Mouse (Mus musculus): Measurements from ENCODE around the gene Spg7.

Gene Spg7

DNA sequence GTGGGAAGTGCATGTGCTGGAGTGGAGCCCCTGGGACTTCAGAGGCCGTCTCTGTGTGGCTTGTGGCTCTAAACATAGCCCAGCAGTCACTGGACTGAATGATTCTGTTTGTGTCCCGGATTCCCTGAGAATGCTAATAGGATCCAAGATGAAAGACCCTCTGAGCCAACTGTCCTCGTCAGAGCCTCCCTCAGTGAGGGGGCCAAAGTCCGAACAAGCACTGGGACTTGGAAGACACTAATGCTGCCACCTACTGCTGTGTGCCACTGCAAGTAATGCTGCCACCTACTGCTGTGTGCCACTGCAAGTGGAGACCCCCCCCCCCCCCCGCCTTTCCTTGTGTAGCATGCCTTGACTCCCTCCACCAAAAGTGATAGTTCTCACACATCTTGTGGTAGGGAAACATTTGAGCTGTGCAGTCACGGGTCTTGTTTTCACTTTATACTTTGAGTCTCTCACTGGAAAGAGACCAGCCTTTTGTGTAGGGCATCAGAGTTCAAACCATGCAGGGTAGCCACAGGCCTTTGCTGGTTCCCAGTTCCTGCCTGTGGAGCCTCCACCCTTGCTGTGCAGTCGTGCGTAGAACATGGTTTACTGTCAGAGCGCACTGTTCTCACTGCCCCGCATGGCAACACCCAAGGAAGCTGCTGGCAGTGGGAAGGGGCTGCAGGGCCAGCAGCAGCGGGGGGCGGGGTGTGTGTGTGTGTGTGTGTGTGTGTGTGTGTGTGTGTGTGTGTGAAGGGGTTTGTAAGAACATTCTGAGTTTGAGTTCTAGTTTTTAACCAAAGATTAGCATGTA, 35.2 kb downstream of the Spg7 start:
- in situ Hi-C loops (cut with MboI, MseI): no loop called here

DNA sequence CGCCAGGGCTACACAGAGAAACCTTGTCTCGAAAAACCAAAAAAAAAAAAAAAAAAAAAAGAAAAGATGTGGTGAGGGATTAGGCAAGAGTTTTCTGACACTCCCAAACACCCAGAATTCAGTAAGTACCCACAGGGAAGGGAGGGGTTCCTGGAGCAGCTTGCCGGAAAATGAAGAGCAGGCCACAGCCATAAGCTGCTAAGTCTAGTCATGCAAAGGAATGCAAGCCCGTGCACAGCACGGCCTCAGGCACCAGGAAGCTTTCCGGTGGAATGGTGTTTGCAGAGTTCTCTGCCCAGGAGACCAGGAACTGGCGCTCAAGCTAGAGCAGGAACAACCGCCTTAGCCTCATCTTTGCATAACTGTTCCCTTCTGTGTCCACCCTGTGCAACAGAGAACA, 37.5 kb downstream of the Spg7 start:
- in situ Hi-C loops (cut with MboI, MseI): loop anchor here (5.0 kb wide), 1 partner anchor 533 kb away; the partner anchor contains the start of gene Cdt1

DNA sequence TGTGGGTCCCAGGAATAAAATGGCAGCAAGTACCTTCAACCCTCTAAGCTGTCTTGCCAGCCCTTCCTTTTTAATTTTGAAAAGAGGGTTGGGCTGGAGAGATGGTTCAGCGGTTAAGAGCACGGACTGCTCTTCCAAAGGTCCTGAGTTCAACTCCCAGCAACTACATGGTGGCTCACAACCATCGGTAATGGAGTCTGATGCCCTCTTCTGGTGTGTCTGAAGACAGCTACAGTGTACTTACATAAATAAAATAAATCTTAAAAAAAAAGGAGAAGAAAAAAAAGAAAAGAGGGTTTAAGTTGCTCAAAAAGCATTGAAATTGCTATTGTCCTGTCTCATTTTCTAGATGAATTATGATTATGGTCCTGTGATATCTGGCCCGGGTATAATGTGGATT, 38.5 kb downstream of the Spg7 start:
- in situ Hi-C loops (cut with MboI, MseI): loop anchor here (5.0 kb wide), 1 partner anchor 534 kb away; the partner anchor contains the start of gene Cdt1

DNA sequence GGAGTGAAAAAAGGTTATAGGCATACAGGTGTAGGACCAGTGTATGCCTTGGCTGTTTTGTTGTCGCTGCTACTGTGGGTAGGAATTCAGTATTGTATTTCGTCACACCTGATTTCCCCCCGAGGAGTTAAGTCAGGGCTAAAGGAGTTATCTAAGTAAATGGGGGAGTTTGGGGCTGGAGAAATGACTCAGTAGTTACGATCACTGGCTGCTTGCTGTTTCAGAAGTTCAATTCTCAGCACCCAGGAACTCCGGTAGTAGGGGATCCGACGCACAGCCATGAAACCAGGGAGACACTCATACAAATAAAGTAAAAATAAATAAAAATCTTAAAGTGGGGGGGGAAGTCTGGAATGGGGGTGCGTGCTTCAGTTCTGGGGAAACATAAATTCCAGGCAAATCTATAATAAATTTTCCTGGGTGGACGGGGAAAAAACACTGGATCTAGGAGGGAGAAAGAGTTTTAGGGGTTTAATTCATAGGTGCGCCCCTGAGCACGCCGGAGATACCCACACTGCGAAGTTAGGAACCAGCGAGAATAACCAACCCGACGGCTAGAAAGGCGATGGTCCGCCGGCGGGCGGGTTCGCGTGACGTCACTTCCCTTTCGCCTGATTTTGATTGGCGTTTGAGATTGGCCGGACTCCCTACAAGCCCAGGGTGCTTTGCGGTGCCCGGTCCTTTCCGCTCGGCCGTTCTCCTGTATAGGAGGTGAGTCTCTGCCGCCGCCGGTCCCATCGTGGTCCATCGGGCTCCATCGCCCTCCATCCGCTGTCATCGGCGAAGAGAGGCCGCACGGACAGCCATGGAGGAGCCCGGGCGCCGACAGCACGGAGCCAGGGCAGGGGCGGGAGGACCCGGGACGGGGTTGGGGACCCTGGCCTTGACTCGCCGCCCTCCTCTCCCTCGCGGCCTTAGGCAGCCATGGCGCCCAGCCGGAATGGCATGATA, 39.3 kb downstream of the Spg7 start, which contains the start of gene Rpl13:
TSS of gene Rpl13 (plus strand) at position 616 of the 951 bp plus-strand sequence.
- in situ Hi-C loops (cut with MboI, MseI): loop anchor here (5.0 kb wide), 1 partner anchor 535 kb away; the partner anchor contains the start of gene Cdt1

DNA sequence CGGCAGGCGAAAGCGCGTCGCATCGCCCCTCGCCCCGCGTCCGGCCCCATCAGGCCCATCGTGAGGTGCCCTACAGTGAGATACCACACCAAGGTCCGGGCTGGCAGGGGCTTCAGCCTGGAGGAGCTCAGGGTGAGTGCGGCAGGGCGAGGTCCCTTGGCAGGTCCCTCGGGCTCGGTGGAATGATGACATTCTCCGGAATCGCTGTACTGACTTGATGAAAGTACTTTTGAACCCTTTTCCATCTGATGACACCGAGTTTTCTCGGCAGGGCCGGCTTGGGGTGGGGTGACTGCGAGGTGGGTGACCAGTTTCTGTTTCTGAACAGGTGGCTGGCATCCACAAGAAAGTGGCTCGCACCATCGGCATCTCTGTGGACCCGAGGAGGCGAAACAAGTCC, 40.1 kb downstream of the Spg7 start:
- in situ Hi-C loops (cut with MboI, MseI): loop anchor here (5.0 kb wide), 1 partner anchor 536 kb away; the partner anchor contains the start of gene Cdt1

DNA sequence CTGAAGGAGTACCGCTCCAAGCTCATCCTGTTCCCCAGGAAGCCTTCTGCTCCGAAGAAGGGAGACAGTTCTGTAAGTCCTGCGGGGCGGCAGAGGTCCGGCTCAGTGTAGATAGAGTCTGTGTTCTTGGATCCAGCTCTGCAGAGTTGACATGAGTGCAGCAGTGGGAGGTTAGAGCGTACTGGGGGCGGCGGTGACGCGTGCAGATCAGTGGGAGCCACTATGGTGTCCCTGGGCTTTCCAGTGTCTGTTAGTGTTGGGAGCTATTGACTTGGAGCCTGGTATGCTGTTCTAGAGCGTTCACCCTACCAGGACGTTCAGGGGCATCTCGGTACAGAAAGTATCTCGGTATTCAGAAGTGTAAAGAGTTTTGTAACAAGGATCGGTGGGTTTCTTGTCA, 40.5 kb downstream of the Spg7 start:
- in situ Hi-C loops (cut with MboI, MseI): loop anchor here (5.0 kb wide), 1 partner anchor 536 kb away; the partner anchor contains the start of gene Cdt1

DNA sequence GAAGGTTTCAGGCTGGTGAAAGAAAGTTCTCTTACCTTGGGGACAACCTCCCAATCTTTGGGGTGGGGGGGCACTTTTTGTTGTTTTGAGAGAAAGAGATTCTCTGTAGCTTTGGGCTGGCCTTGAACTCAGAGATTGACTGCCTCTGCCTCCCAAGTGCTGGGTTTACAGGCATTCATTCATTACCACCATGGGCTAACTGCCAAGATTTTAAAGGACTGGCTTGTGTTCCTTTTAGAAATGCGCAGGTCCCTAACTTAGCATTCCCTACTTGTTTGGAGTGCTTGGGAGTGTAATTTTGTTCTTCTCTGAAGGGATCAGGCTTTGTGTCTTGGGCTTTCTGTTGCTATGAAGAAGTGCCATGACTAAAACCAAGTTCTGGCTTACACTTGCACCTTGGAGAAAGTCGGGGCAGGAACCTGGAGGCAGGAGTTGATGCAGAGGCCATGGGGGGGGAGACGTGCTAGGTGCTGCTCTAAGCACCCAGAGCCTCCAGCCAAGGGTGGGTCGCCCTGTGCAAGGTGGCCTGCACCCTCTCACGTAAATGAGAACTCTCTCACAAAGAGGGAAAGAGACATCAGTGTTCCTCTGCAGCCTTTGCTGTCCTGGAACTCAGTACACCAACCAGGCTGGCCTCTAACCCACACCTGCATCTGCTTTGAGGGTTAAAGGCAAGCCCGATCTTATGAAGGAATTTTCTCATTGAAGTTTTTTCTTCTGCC, 41.5 kb downstream of the Spg7 start:
- in situ Hi-C loops (cut with MboI, MseI): loop anchor here (5.0 kb wide), 1 partner anchor 537 kb away; the partner anchor contains the start of gene Cdt1

DNA sequence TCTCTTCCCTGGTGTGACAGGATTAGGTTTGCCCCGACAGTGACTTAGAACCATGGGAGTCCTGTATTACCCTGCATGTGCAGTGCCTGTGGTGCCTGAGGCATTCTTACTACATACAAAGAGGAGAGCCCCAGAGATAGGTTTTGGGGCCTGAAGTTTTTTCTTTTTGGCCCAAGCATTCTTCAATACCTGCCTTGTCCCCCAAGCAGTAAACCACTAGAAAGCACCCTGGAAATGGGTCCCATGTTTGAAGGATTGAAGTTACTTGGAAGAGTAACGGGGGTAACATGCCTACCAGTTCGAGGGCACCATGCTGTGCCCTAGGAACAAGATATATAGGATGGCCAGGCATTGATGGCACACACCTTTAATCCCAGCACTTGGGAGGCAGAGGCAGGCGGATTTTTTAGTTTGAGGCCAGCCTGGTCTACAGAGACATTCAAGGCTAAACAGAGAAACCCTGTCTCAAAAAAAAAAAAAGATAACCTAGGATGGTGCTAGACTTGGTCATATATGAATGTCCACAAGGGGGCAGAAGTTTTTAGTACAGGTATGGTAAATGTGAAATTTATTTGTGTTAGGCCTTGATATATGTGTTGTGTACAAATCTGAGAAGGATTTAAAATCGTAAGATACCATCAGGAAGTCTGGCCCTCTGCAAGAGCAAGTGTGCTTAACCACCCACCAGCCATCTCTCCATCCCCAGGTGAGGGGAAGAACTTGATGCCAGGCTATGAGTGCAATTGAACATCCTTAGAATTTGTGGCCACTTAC, 43.0 kb downstream of the Spg7 start:
- in situ Hi-C loops (cut with MboI, MseI): no loop called here

DNA sequence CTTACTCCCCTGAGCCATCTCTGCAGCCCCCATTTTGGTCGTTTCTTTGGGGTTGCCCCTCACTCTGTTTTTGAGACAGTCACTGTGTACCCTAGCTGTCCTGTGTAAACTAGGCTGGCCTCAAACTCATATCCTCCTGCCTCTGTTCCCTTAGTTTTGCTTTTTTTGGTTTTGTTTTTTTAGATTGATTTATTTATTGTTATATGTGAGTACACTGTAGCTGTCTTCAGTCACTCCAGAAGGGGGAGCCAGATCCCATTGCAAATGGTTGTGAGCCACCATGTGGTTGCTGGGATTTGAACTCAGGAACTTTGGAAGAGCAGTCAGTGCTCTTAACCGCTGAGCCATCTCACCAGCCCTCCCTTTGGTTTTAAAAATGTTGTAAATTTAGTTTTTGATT, 43.8 kb downstream of the Spg7 start:
- in situ Hi-C loops (cut with MboI, MseI): no loop called here

DNA sequence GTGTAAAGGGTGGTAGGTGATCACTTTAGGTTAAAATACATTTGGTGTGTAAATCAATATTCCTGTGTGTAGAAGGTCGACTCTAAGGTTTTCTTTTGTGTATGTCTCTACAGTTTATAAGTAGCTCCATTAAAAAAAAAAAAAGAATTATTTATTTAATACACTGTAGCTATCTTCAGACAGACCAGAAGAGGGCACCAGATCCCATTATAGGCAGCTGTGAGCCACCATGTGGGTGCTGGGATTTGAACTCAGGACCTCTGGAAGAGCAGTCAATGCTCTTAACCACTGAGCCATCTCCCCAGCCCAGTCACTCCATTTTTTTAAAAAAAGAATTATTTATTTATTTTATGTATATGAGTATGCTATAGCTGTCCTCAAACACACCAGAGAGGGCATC, 45.3 kb downstream of the Spg7 start:
- in situ Hi-C loops (cut with MboI, MseI): no loop called here

DNA sequence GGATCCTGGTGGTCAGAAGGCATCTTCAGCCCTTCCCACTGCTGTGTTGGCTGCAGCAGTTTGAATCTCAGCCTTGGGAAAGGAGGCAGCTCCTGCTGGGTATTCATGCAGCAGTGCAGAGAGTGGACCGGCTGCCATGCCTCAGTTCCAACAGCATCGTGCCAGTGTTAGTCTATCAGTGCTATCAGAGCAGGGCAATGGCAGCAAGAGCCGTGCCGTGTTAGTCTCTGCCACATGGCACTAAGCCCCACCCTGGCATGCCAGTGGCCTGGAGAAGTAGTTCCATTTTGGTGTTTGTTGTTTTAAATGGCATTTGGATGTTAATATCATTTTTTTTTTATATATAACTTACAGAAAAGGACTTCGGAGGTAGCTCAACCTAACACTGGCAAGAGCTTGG, 46.2 kb downstream of the Spg7 start:
- in situ Hi-C loops (cut with MboI, MseI): no loop called here

DNA sequence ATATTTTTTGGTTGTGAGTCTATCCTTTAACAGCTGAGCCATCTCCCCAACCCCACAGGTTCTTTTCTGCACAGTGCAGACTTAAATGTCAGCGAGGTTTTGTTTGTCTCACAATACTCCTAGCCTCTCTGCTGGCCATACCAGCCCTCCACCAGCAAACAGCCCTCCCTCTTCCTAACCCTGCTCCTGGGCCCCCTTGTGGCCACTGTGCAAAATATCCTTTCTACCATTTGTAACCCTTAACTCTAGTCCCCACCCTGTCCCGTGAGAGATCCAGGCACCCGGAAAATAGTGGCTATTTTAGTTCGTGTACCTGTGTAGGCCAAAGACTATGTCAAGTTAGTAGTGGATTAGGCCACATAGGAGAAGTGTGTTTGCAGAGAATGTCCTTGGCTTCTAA, 47.9 kb downstream of the Spg7 start:
- in situ Hi-C loops (cut with MboI, MseI): loop anchor here (5.0 kb wide), 1 partner anchor 92 kb away; no protein-coding TSS in a partner anchor

DNA sequence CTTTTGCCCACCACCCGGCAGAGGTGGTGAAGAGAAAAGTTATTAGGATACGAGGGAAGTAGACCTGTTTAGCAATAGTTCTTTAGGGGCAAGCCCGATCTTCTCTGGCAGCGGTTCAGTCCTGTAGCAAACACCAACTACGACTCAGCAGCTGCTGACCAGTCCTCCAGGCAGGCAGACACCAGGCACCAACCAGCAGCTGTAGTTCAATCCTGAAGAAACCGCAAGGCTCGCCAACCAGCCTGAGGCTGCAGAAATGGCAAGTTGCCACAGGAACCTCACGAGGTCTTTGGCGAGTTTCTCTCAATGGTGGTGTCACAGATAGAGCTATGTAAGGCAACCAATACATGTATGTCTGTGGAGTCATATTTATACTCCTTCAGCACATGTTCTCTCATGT, 50.1 kb downstream of the Spg7 start:
- in situ Hi-C loops (cut with MboI, MseI): loop anchor here (5.0 kb wide), 1 partner anchor 89 kb away; no protein-coding TSS in a partner anchor

DNA sequence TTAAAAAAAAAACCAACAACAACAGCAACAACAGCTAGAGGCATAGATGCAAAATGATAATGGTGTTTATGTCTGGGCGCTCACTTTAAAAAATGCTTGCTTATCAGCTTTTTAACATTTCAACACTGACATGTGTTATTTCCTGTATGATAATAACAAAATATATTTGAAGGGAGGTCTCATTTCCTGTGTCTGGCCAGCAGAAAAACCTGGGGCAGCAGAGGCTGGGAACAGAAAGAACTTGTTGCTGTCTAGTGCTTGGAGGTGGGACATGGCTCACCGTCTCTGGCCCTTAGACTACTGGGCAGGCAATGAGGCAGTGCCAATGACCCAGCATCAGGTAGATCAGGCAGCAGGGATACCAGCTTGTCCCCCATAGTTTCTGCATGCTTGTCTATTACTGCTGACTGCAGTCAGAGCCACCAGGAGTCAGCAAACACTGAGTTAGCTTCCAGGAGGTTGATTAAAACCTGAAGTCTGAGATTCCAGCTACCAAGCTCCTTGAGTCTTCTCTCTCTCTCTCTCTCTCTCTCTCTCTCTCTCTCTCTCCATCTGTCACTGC, 51.2 kb downstream of the Spg7 start:
- in situ Hi-C loops (cut with MboI, MseI): loop anchor here (5.0 kb wide), 1 partner anchor 88 kb away; no protein-coding TSS in a partner anchor

DNA sequence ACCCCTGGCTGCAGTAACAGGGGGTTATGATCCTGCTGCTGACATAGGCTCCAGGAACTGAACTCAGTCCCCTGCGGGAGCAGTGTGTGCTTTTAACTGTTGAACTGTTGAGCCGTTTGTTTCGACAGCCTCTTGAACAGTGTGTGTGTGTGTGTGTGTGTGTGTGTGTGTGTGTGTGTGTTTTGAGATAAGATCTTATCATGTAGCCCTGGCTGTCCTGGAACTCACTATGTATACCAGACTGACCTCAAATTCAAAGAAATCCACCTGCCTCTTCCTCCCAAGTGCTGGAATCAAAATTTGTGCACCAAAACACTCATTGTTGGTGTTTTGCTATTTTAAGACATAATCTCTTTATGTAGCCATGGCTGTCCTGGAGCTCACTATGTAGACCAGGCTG, 51.9 kb downstream of the Spg7 start:
- in situ Hi-C loops (cut with MboI, MseI): loop anchor here (5.0 kb wide), 1 partner anchor 88 kb away; no protein-coding TSS in a partner anchor

DNA sequence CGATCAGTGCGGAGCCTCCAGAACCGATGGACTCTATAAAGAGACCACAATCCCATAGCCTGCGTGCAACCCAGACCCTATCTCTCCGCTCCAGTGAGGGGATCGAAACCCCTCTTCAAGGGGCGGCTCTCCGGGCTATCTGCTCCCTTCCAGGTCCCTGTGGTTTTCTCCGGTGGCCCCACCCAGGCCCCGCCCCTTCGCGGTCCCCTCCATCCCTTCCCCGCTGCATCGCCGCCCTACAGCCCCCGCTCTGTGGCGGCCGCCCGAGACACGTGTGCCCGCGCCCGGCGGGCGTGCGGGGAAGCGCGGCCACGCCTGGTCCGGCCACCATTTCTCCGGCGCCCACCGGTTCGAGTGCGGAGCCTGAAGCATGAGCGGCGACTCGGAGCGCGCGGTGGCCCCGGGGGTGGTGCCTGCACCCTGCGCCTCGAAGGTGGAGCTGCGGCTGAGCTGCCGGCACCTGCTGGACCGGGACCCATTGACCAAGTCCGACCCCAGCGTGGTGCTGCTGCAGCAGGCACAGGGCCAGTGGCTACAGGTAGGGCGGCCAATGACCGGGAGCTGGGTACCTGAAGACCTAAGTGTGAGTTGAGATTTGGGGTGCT, 54.5 kb downstream of the Spg7 start, which contains the start of gene Cpne7:
TSS of gene Cpne7 (plus strand) at position 248 of the 605 bp plus-strand sequence.
- in situ Hi-C loops (cut with MboI, MseI): no loop called here

DNA sequence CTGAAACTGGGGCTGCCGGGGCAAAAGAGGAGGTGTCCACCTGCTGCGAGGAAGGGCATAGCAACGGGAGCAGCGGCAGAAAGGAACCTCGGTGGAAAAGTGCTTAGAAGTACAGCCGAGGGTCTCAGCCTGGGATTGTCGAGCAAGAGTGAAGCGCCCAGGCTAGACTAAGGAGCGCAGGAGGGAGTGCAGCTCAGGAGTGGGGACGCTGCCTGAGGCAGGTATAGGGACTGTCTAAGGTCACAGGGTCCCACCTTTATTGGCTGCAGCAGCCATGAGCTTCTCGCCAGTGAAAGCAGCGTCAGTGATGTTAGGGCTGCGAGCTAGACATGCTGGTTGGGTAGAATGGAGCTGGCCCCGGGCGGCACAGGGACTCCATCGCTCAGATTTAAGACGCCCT, 55.0 kb downstream of the Spg7 start:
- in situ Hi-C loops (cut with MboI, MseI): no loop called here

DNA sequence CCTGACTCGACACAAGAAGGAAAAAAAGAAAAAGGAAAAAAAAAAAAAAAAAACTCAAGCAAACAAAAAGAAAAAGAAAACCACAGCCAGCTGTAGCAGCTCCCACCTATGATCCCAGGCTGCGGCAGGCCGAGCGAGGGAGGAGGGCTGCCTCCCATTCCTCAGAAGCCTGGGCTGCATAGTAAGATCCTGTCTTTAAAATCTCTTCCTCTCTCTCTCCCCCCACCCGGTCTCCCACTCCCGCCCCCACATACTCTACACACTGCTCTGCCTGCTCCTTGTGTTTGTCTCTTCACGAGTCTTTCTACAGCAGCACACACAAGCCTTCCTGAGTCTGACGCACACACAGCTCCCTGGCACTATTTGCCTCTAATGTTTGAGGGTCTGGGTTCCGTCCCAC, 59.3 kb downstream of the Spg7 start:
- in situ Hi-C loops (cut with MboI, MseI): no loop called here

DNA sequence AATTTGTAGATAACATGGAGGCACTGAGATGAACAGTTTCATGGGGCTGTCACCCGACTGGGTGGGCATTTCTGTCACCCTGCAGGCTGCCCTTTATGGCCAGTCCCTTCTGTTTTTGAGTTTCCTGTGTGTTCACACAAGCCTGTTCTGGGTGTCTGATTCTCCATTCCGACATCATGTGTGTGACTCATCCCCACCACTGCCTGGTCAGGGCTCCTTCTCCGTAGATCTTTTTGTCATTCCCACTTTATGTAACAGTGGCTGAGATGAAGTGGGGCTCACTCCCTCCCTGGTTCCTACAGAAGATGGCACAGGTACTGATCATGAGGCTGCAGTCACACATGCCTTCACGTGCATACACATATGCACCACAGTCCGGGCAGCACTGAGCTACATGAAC, 59.9 kb downstream of the Spg7 start:
- in situ Hi-C loops (cut with MboI, MseI): no loop called here
